Mouse (Mus musculus) heart, postnatal 0 days (tissue): ENCODE measurements around the gene Mkks.
A peak's percentile ranks its signal among the peaks of the same experiment; 100 is the strongest.

Experiments
- CTCF ChIP-seq: IDR thresholded peaks from 2 replicates; pipeline ENCODE4 v1.5.1; 2016; ENCODE audit warnings: antibody characterized with exemption, control low read depth, low read depth
- EP300 ChIP-seq: IDR thresholded peaks from 2 replicates; pipeline ENCODE4 v1.6.1; 2016; ENCODE audit warnings: antibody characterized with exemption, low read depth

DNA sequence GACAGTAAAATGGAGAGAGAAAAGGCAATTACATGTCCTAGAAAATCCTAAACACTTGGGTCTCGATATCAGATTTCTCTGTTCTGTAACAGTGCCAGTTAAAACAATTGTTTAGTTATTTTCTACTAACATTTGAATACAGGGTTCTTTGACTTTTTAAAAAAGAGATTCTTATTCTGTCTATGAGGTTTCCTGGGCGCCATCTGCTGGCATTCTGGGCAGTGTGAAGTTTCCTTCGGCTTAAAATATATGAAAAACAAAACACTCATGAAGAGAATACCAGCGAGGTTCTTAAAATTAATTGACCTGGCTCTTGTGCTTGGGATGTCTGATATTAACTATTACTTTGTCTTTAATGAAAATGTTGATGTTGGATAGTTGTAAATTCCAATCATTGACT, 4.3 kb downstream of the Mkks start:
- TF ChIP-seq CTCF (peak; percentile 52), EP300 (no peak)
